Mouse (Mus musculus) gastrocnemius, postnatal 36 days (tissue): ENCODE measurements around the gene Slc16a5. TPM values are rescaled to one million over a fixed set of nuclear protein-coding genes. Genes with fewer than 3 reads are reported as not detected.

ENCODE experiments used
- DNase-seq, 2 experiments: peaks; one replicate each; pipeline ENCODE4 v3.0.0; 2022
- intact Hi-C: fragments of 180-260 bp; cut with DNase I; formaldehyde crosslinking; loops from one replicate; pipeline ENCODE4 v1.15.1; 2025
- long read RNA-seq, 2 experiments: library from polyadenylated mRNA; stranded (forward); transcript quantifications; one replicate each; pipeline ENCODE4 v2.0.0; 2021
- total RNA-seq, 2 experiments: library from RNA; stranded (reverse); gene quantifications; 2 replicates each; pipeline ENCODE4 v1.2.3; 2021

Slc16a5 gene
- under 1 TPM in 1 of 2 experiments, not detected in 1; 0.61 TPM for total RNA-seq
- long read RNA-seq, experiment 1, partial matches to known transcripts: 0 of 1 reads
- long read RNA-seq, experiment 1, other reads (novel, unspliced or antisense): 1 of 1 reads
- long read RNA-seq, experiment 2, partial matches to known transcripts: 0 of 1 reads
- long read RNA-seq, experiment 2, other reads (novel, unspliced or antisense): 1 of 1 reads

DNA sequence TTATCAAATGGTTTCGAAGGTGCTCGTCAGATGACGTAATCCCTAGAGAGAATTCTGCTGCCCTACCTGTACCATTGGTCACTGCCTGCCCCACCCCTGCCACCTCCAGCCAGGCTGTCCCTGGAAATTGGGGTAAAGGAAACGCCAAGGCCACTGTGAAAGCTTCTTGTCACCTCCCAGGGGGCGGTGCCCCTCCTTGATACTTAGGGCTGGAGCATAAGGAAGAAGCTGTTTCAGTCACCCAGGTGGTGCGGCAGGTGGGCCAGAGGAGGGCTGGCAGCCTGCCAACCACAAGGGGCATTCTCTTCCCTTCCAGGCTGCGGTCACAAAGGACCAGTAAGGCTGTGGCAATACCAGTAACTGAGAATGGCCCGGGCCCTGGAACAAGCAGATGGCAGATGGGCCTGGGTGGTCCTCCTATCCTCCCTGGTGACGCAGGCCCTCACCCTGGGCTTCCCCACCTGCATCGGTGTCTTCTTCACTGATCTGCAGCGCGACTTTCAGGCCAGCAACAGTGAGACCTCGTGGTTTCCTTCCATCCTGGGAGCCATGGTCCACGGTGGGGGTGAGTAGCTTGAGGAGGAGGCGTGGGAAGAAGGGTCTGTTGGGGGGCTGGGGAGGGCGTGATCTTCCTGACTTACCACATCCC is at the start of gene Slc16a5:
Slc16a5 (plus strand) TSS at position 232 of the 649 bp plus-strand sequence.
- intact Hi-C loops: no loop called here

DNA sequence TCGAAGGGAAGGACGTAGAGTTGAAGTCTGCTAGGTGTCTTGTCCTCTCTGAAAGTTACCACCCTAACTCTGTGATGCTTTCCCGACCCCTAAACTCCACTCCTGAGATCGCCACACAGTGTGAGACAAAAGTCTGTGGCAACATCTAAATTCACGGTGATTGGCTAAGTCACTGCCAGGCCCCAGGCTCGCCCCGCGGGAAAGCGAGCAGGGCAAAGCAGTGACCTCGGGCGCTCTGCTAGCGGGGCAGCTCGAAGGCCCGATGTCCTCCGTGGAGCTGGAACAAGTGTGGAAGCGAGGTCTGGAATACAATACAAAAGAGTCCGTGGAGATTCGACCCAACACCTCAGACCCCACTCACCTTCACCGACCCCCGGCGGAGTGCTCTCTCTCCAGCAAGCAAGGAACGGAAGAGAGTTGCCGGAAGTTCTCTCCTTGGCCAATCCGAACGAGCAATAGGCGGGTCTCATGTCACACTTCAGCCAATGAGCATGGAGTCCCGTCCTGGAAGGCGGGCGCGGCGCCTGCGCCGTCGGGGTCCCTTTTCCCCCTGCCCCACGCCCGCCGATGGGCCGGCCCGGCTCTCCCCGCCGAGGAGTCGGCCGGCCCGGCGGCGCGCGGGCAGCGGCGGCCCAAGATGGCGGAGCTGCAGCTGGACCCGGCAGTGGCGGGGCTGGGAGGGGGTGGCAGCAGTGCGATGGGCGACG is 42.6 kb upstream of the Slc16a5 start, which contains the start of the genes Atp5h and Kctd2:
Atp5h (minus strand) TSS at position 432 of the 707 bp plus-strand sequence.
Kctd2 (plus strand) TSS at position 598 of the 707 bp plus-strand sequence.
- peak; percentile 89 to 92 for DNase-seq
- intact Hi-C loops: no loop called here

More for the DNA sequence above, at the start of gene Slc16a5:
- no peak for DNase-seq

DNA sequence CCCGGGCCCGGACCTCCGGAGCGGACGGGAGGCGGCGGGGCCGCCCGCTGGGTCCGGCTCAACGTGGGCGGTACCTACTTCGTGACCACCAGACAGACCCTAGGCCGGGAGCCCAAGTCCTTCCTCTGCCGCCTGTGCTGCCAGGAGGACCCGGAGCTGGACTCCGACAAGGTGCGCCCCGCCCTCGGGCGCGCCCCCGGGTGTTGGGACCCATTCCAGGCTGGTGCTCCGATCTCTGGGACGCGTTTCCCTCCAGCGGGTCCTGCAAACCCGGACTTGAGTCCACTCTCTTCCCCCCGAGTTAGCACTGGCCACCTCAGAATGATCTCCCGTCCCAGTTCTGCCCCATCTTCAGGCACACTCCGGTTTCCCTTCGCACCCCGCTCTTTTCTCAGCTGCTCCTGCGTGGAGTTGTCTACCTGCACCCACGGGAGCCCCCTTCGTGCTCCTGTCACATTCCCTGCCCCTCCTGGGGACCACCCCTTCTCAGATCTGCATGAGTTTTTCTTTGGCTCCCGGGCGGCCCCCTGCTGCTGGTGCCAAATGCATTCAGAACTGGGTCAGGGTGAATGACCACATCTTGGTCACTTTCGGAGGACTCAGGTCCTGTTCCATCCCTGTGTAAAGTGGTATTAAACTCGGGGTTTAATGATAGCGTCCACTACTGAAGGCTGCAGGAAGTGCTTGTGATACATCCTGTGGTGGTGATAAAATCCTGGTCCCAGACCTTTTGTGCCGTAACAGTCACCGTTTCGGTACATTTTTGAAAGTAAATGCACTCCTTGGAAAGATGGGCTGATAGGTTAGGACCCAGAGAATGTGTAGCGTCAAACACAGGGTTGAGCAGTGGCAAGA is 41.7 kb upstream of the Slc16a5 start:
- DNase-seq: peak; percentile 45 to 56
- intact Hi-C loops: no loop called here

DNA sequence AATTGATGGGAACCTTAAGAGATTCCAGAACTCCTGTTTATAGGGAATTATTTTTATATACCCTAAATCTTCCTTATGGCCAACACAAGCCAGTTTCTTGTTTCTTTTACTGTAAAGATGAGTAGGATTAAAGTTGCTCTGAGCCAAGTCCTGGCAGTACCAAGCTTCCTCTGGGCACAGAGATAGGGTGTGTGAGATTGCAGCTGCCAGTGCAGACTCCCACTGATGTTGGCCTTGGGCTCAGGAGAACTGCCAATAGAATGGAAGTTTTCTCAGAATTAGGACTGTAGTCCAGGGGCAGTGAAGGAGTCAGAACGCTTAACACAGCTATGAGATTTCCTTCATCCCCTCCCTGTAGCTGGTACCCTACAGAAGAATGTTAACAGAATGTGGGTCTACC is 40.9 kb upstream of the Slc16a5 start:
- intact Hi-C loops: no loop called here
- DNase-seq: no peak

DNA sequence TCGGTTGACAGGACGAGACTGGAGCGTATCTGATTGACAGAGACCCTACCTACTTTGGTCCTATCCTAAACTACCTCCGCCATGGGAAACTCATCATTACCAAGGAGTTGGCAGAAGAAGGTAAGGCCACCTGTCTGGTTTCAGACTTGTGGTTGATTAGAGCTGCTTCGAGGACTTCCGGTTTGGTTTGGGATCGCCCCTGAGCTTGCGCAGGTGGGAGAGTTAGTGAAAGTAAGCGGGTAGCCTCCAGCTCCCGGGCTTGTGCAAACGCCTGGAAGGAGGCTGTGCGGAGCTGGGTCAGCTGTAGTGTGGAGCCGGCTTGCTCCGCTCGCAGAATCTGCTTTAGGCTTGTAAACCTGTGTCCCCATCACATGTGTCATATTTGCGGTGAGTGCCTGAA is 40.3 kb upstream of the Slc16a5 start:
- intact Hi-C loops: no loop called here
- DNase-seq: no peak

DNA sequence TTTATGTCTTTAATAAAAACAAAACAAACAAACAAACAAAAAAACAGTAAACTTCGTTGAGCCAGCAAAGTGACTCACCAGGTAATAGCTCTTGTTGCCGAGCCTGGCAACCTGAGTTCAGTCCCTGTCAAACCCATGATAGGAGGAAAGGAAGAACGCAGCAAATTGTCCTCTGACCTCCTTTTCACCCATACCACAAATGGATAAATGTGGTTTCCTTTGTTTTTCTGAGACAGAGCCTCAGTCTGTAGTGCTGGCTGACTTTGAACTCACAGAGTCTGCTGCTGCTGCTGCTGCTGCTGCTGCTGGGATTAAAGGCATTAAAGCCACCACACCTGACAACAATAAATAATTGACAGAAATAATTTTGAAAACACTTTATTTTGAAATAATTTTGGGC is 39.2 kb upstream of the Slc16a5 start:
- intact Hi-C loops: no loop called here
- DNase-seq: no peak

DNA sequence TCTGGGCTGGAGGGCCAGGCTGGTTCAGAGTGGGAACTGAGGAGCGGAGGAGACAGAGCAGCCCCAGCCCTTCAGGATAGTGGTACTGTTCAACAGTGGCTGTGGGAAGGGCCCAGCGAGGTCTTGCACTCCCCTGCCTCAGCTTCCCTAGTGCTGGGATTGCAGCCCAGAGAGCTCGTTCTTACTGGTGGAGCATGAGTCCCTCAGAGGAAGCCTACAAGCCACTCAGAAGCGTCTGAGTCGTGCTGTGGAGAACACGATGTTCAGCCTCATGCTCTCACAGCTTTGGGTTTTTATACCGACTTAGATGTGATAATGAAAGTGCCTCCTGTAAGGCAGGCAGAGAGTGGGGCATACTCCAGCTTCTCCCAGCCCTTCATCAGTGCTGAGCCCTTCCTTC is 37.6 kb upstream of the Slc16a5 start:
- intact Hi-C loops: no loop called here
- DNase-seq: no peak

DNA sequence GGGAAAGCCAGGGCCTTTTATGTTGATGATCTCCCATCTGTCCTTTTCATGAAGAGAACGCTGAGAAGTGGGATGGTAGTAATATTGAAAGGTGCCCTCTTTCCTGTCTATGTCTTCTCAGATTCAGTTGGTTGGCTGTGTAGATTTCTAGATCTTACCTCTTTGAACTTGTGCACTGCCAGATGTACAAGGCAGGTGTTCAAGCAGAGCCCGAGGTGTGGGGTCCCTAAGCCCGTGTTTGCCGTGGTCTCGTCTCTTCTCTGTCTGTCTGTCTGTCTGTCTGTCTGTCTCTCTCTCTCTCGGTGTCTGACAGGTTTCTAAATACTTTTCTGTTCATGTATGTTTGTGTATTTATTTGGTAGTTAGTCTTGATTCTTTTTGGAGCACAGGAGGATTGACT is 36.6 kb upstream of the Slc16a5 start:
- intact Hi-C loops: no loop called here
- no peak for DNase-seq

DNA sequence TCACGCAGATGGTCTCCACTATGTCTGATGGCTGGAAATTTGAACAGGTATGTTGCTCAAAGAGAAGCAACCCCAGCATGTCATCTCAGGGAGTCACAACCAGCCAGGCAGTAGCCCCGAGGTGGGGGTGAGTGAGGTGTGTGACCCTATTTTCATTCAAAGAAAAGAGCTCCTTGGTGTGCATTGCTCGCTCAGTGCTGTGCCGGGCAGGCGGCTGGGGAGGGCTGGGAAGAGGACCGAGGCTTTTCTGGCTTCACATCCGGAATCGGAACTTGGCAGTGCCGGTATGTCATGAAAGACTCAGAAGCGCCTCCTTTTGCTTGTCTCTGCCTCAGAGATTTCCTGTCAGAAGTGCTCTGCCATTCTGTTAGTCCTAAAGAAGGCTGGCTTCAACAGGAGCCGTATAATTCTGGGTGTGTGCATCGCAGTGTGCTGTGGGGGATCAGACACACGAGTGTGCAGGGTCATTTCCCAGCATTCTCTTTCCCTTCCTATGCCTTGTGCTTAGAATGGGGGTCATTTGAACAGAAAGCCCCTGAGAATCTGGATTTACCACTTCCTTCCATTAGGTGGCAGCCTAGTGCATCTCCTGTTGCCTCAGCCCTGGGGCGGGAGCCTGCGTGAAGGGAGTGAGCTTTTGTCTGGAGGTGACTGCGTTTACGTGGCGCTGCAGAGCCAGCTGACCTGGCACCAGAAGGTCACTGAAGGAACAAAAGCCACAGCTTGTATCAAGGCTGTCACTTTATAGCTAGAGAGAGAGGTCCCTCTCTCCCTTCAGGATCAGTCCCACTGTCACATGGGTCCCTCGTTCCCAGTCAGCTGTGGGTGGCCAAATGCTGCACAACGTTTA is 34.6 kb upstream of the Slc16a5 start:
- intact Hi-C loops: loop anchor here (1.0 kb wide), 1 partner anchor 47 kb away; no protein-coding TSS in a partner anchor
- peak in 1 of 2 experiments; percentile 53 for DNase-seq

DNA sequence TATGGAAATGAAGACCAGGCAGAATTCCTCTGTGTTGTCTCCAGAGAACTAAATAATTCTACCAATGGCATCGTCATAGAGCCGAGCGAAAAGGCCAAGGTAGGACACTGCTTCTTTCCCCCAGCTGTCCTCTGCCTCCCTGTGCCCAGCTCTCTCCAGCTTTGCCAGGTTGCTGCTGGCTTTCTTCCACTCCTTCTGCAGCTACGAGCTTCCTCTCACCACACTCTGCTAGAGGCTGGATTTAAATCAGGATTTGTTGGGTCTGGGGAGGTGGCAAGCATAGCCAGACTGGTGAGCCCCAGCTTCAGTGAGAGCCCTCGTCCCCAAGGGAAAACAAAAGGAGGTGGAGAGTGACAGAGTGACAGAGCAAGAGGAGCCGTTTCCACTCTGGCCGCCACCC is 33.0 kb upstream of the Slc16a5 start:
- intact Hi-C loops: no loop called here
- no peak for DNase-seq

DNA sequence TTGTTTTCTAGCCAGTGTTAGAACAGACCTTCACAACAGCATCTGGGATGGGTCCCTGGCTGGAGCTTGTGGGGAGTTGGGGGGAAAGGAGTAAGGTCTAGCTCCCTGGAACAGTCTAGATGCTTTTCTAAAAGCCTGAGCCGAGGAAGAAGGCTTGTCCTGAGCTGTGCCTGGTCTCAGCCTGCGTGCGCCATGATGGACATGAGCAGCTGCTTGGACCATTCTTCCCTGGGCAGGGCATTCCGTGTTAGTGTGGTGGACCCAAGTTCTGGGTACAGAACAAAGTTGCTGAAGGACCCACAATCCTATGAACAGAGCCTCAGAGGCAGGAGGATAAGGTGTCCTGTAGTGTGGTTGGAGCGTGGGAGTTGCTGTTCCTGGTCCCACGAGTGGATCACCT is 31.7 kb upstream of the Slc16a5 start:
- intact Hi-C loops: no loop called here
- DNase-seq: no peak

DNA sequence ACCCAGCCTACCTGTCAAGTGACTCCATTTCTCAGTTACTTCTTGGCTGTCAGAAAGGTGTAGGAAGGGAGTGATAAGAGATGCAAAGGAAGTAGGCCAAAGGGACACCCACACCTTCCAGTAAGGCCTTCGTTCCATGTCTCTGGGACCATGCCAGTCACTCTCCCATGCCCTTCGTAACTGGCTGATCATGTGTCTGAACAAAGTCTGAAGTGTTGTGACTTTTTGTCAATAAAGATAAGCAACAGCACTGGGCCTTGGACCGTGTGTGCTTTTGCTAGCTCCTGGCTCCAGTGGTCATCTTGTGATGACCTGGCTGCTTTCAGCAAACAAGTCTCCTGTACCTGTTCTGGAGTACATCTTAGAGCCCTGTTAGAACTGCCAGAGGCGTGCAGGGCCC is 29.5 kb upstream of the Slc16a5 start:
- intact Hi-C loops: no loop called here
- no peak for DNase-seq

DNA sequence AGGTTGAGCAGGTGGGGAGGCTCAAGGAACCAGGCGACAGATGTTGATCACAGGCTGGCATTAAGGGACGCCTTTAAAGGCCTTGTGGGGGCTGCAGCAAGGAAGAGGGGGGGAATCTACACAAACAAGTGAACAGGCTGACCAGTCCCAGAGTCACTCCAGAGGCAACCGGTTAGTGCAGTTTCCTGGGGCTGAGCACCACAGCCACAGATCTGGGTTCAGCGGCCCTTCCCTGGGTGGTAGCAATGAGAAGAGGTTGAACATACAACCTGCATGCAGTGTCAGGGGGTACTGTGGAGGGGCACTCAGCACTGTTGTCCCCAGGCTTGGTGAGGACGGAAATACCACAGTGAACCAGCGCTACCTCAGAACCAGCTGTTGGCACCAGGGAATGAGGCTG is 28.9 kb upstream of the Slc16a5 start:
- DNase-seq: no peak
- intact Hi-C loops: no loop called here

DNA sequence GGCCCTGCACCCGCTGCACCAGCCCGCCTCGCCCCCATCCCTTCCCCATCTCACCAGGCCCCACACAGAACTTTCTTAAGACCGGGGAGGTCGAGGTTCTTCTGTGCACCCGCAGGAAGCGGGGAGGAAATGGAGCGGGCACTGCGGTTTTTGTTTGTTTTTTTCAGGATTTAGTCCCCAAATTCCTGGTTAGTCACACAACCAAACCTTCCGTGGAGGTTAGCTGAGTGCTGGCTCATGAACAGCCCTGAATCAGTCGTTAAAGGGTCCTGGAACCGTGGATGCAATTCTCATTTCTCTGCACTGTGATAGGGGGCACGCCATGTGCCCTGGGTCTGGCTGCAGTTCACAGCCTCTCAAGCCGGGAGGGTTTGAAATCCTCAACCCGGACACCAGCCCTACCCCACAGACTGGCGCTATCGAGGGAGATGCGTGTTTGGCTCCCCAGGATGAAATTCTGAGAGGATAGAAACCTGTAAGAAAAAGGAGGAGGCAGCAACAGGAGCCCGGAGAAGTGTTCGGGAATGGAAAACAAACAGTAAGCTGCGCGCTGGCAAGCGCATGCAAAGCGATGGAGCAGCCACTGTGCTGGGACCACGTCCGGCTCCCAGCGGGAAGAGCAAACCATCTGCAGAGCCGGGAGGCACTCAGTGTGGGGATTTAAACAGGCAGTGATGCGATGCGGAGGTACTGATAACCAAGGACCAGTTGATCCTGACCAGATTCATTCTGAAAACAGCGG is 26.5 kb upstream of the Slc16a5 start:
- no peak for DNase-seq
- intact Hi-C loops: no loop called here

DNA sequence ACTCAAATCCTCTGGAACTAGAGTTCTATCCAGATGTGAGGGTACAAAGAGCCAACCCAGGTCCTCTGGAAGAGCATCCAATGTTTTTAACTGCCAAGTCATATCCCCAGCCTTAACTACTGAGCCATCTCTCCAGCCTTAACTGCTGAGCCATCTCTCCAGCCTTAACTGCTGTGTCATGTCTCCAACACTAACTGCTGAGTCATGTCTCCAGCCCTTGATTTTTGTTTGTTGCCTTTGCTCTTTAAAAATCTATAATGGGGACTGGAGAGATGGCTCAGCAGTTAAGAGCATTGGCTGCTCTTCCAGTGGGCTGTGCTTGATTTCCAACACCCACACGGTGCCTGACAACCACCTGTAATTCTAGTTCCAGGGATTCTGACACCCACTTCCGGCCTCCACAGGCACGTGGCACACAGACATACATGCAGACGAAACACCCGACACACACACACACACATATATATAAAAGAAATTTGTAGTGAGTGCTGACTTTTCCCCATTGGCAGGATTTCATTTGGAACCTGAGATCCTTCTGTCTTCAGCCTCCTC is 24.6 kb upstream of the Slc16a5 start:
- DNase-seq: no peak
- intact Hi-C loops: no loop called here

DNA sequence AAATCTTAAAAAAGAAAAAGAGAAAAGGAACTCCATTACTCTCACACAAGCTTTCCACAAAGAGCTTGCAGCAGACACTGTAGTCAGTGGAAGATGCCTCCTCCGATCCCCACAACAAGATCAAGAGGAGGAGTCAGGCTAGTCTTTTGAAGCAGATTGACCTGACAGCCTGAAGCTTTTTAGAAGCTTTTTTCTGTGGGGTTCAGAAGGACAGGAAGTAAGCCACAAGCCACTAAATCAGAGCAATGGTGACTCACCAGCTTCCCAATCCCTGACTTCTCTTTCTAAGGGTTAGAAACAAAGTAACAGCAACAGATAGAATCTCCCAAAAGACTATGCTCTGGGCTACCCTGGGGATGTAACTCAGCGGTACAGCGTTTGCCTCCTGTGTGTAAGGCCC is 22.9 kb upstream of the Slc16a5 start:
- intact Hi-C loops: no loop called here
- DNase-seq: no peak

DNA sequence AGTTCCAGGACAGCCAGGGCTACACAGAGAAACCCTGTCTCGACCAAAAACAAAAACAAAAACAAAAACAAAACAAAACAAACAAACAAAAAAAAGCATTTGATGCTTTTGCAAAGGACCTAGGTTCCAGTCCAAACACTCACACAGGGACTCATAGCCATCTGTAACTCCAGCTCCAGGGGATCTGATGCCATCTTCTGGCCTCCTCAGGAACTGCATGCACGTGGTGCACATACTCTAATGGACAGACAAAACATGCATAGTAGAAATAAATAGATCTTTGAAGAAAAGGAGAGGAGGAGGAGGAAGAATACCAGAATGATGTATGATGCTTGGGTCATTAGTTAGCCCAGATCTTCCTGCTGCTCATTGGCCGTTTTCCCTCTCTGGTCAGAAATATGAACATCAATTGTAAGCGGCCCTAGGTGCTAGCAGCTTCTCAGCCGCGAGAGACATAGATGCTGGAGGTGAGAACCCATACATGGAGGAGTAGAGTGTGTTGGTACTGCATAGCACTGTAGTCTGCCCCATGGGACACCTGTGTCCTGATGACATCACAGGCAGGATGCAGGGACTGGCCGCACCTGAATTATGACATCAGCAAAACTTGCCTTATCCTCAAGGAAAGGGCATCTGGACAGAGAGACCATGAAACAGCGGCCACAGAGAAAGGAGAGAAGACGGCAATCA is 22.2 kb upstream of the Slc16a5 start, which contains the start of gene Trim80:
Trim80 (plus strand) TSS at position 640 of the 690 bp plus-strand sequence.
- intact Hi-C loops: no loop called here
- no peak for DNase-seq

DNA sequence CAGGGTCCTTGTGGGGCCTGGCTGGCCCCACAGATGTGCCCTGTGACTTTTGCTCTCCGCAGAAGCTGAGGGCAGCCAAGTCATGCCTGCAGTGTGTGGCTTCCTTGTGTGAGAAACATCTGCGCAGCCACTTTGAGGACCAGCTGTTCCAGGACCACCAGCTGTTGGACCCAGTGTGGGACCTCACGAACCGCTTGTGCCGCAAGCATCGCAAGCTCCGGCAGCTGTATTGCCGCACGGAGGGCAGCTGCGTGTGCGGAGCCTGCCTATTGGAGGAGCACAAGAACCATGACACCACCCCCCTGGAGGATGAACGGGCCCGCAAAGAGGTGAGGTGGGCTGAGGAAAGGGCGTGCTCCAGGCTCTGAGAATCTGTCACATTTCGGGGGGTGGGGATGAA is 20.9 kb upstream of the Slc16a5 start:
- intact Hi-C loops: no loop called here
- no peak for DNase-seq
